Comparison of ENCODE assay signal across 23 mouse cellular contexts in the genomic region with DNA sequence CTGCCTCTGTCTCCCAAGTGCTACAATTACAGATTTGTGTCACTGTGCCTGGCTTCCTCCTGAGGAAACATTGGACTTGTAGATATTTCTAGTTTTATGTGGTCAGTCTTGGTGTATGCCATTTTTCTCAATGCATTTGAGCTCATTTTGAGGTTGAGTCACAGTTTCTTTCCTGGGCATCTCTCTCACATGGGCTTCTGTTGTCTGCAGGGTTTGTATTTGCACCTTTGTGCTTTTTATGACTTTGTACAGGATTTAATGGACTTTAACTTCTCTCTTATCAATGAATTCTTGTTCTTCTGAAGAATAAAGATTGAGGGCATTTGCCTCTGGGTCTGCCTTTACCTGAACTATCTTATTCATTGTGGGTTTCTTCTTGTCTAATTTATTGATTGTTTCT. TPM values are rescaled to one million over a fixed set of nuclear protein-coding genes. Genes with fewer than 3 reads are reported as not detected.
"Had no signal": no experiment of that assay in that cellular context is flagged by ENCODE, and none has a peak within 500 bp of the region (broad histone marks: within the 10 kb centered on the region; RNA-seq: fewer than 3 reads in every experiment).

No protein-coding gene starts in this region.

- H3K27ac ChIP-seq: heart, adult 2 months; heart, embryonic 13.5 days; heart, embryonic 15.5 days; hindbrain, embryonic 13.5 days; hindbrain, embryonic 15.5 days; hindbrain, postnatal 0 days; layer of hippocampus, adult 2 months; left cerebral cortex, adult 2 months; limb, embryonic 10.5 days; limb, embryonic 12.5 days; liver, embryonic 12.5 days had no signal

- H3K9me3 ChIP-seq: heart, embryonic 13.5 days; heart, embryonic 15.5 days; hindbrain, embryonic 13.5 days; hindbrain, embryonic 15.5 days; limb, embryonic 10.5 days; limb, embryonic 12.5 days; liver, embryonic 12.5 days had no signal

- H3K27me3 ChIP-seq: heart, embryonic 13.5 days; heart, embryonic 15.5 days; hindbrain, embryonic 13.5 days; hindbrain, embryonic 15.5 days; limb, embryonic 12.5 days; liver, embryonic 12.5 days had no signal

- H3K9ac ChIP-seq: heart, embryonic 13.5 days; heart, embryonic 15.5 days; hindbrain, embryonic 13.5 days; hindbrain, embryonic 15.5 days; limb, embryonic 12.5 days; liver, embryonic 12.5 days had no signal

- H3K4me3 ChIP-seq: heart, adult 2 months; heart, embryonic 13.5 days; heart, embryonic 15.5 days; hindbrain, embryonic 13.5 days; hindbrain, embryonic 15.5 days; layer of hippocampus, adult 2 months; left cerebral cortex, adult 2 months; limb, embryonic 10.5 days; limb, embryonic 12.5 days; liver, embryonic 12.5 days had no signal

- H3K4me1 ChIP-seq: heart, embryonic 13.5 days; heart, embryonic 15.5 days; hindbrain, embryonic 13.5 days; hindbrain, embryonic 15.5 days; limb, embryonic 10.5 days; liver, embryonic 12.5 days had no signal

- DNase-seq: gastrocnemius, postnatal 14 days; gastrocnemius, postnatal 36 days; heart, adult 2 months; heart, postnatal 14 days; heart, postnatal 36 days; kidney, adult 18-20 months; kidney, adult 8-10 months; kidney, postnatal 10 days; kidney, postnatal 25 days; kidney, postnatal 4 days; liver had no signal

- ATAC-seq: hindbrain, postnatal 0 days; liver, embryonic 12.5 days had no signal

- H3K4me2 ChIP-seq: heart, embryonic 11.5 days; heart, embryonic 13.5 days; heart, embryonic 15.5 days; hindbrain, embryonic 13.5 days; hindbrain, embryonic 15.5 days; limb, embryonic 12.5 days; liver, embryonic 12.5 days had no signal

RNA-seq across cellular contexts. Expression of gene 1810049J17Rik, which starts 35.8 kb away (rescaled TPM):
- polyA plus RNA-seq: heart, adult 2 months; heart, embryonic 11.5 days; heart, embryonic 15.5 days; hindbrain, embryonic 11.5 days; hindbrain, embryonic 13.5 days had no signal
